Mouse (Mus musculus) embryo, embryonic 11.5 days (tissue): ENCODE results near the gene Ren1.

Experiments
- DNase-seq: peaks from one replicate; pipeline ENCODE4 v3.0.0-alpha.2; 2012; ENCODE audit warnings: low read depth, low spot score

Gene Ren1

DNA sequence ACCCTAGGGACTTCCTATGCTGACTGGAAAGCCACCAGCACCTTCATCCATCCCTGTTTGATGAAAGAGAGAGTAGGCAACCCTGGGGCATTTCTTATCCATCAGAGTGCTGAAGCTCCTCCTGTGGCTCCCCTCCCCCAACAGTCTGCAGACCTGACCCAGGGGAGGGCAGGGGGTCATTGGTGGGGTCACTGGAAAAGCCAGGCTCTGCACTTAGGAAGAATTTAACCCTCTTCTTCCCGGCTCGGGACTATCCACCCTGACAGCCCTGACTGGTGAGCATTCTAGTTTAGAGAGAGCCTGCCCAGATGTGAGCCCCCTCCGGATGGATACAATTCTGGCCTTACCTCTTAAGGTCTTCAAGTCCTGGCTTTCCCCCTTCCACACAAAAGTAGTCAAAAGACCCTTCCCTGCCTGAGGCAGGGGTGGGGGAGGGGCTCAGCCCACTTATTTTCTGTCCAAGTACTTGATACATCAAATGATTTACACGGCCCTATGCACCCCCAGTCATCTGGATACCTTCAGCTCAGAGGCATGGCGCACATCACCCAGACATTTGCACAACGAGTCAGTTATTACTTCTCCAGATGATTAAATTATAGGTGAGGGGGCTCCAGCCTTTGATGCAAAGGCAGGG, 58.7 kb downstream of the Ren1 start:
- no peak for DNase-seq

DNA sequence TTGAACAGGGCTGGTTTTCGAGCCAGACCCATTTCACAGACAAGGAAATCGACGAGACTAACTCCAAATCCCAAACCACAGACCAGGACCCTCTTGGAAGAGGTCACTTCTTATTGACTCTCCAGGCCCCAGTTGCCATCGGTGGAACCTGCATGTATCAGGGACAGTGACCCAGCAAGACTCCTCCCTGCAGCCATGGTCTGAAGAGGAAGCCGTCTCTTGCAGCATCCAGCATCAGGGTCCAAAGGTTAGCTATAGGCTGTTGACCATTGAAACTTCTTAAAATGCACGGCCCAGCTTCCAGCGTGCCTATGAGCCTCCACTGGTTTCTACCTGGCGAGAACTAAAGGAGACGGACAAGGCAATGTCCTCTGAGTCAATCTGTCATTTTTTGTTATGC, 59.5 kb downstream of the Ren1 start:
- no peak for DNase-seq
